In genomic region chr5:20078931-20079330, GRCm38 (mm10) we compare ENCODE assay signal across 10 mouse cellular contexts.
"Had no signal": no experiment of that assay in that cellular context is flagged by ENCODE, and none has a peak within 500 bp of the region (broad histone marks: within the 10 kb centered on the region; RNA-seq: fewer than 3 reads in every experiment).

No protein-coding gene starts in this region.

- H3K36me3 ChIP-seq: limb, embryonic 13.5 days; midbrain, embryonic 13.5 days had no signal

- H3K4me1 ChIP-seq: midbrain, embryonic 13.5 days had no signal

- H3K27me3 ChIP-seq: limb, embryonic 13.5 days; midbrain, embryonic 13.5 days had no signal

- H3K4me3 ChIP-seq: limb, embryonic 13.5 days; midbrain, embryonic 13.5 days had no signal

- H3K9me3 ChIP-seq: limb, embryonic 13.5 days; midbrain, embryonic 13.5 days had no signal

- DNase-seq: kidney, adult 8-10 months; kidney, postnatal 25 days; left cerebral cortex, postnatal 4 days; lung, adult 18-20 months; thymus, postnatal 36 days had no signal

- ATAC-seq: inflammation-experienced regulatory T-cells, adult 6 months; intestine, postnatal 0 days; midbrain, embryonic 13.5 days had no signal

- H3K27ac ChIP-seq: limb, embryonic 13.5 days; liver, embryonic 14.5 days; midbrain, embryonic 13.5 days had no signal
